Mouse (Mus musculus) mesoderm, embryonic 11.5 days (tissue): ENCODE data around the gene Ogdh.
"Not testable (repeated sequence)": the region's sequence is repeated elsewhere in the genome, so short reads cannot be mapped to it uniquely, and the experiment has no call there.

Experiments
- DNase-seq: peaks from one replicate; pipeline ENCODE4 v3.0.0-alpha.2; 2012; ENCODE audit warnings: low read depth, low spot score

Gene Ogdh

DNA sequence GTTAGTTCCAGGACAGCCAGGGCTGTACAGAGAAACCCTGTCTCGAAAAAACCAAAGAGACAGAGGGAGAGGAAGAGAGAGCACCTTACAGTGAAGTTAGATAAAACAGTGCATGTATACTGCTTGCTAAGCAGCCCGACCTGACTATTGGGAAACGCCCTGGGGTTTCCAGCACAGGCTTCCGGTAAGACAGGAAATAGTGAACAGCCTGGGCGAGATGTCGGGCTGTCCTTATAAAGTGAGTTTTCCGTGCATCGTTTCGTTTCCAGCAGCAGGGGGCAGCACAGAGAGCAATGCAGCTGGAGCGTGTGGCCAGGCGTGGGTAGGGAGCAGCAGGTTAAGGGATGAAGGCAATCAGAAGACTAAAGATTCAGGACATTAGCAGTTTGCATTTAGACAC lies 74.5 kb downstream of the Ogdh start:
- DNase-seq: peak; percentile 81

- DNase-seq: no peak
Measured at GRCm38 (mm10) chr11:6366434-6366833, 75.0 kb downstream of the Ogdh start.

DNA sequence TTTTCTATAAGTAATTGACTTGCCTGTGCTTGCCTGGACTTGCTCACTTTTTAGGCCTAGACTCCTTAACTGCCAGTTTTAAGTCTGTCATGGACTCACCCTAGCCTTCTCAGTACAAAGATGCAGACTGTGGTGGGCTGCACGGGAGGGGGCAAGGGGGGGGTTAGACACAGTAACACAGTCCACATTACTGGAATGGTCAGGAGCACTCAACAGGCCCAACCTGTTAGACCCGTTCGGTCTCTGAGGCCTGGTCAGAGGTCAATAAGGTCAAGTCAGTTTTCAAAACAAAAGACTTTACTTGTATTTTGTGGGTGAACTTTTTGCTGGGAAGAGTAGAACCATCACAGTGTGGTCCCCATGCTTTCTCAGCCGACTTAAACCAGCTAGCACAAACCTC lies 75.7 kb downstream of the Ogdh start:
- no peak for DNase-seq

DNA sequence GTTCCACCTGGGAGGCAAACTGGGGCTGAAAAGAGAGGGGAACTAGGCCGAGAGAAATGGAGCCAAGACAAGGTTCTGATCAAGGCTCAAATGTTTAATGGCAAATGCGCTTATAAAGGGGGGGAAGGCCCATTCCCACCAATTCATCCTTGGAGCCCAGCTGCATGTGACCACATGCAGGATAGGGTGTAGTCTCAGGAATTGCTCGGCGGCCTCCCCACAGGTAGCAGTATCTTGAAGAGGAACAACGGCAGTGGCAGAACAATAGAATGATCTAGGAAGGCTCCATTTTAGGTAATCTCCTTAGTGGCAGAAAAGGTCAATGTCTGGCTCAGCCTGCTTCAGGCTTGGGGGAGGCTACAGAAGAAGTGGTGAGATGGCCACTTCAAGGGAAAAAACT lies 76.6 kb downstream of the Ogdh start:
- not testable (repeated sequence) for DNase-seq

- DNase-seq: no peak
Measured at GRCm38 (mm10) chr11:6371376-6372155, 80.1 kb downstream of the Ogdh start.

DNA sequence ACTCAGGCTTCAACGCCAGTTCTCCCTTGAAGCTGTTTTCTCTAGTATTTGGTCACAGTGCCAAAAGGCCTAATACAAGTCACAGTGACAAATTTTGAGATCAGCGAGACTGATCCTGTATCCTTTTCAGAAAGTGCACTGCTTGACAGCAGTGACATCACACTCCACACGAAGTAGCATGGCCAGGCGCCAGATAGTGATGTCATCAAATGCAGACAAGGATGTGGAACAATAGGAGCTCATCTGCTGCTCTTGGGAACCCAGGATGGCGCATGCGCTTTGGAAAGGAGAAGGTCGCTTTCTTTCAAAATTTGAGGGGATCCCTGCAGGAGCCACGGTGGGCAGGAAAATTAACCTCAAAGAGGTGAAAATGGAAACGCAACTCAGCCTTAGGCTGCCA lies 81.4 kb downstream of the Ogdh start:
- DNase-seq: no peak

DNA sequence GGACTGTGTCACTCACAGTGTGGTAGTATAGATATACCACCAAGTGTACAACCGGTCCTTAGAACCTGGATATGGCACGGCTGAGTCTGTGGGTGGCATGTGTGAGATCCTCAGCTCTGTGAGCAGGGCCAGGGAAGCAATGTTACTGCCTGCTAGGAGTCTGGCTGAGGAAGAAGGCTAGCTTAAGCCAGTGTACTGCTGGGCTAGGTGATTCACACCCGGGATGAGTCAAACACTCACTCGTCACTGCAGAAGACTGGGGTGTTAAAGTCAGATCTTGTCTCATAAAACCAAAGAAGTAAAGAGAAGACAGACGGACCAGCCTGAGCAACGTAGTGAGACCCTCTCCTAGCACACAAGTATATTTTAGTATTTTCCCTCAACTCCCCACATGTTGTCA lies 89.5 kb downstream of the Ogdh start:
- no peak for DNase-seq

DNA sequence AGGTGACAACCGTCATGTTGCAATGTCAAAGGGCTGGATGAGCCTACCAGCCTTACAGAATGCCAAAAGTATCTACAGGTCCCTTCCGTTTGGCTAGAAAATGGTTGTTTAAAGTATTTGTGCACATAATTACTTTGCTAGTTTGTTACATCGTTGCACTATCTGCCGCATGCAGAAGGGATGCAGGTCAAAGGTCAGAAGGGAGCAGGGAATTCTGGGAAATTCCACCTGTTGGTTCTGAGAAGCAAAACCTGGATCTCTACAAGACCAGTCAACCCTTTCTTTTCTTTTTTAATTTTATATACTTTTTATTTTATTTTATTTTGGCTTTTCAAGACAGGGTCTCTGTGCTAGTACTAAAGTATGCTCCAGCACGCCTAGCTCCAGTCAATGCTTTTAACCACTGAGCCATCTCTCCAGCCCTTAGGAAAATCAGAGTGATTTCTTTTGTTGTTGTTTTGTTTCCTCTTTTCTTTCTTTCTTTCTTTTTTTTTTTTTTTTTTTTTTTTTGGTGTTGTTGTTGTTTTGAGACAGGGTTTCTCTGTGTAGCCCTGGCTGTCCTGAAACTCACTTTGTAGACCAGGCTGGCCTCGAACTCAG lies 96.8 kb downstream of the Ogdh start:
- no peak for DNase-seq

- peak; percentile 90 for DNase-seq
Measured at GRCm38 (mm10) chr11:6388726-6389413, 97.4 kb downstream of the Ogdh start, which contains the start of gene Zmiz2. Zmiz2 (plus strand) TSS chr11:6389074.

DNA sequence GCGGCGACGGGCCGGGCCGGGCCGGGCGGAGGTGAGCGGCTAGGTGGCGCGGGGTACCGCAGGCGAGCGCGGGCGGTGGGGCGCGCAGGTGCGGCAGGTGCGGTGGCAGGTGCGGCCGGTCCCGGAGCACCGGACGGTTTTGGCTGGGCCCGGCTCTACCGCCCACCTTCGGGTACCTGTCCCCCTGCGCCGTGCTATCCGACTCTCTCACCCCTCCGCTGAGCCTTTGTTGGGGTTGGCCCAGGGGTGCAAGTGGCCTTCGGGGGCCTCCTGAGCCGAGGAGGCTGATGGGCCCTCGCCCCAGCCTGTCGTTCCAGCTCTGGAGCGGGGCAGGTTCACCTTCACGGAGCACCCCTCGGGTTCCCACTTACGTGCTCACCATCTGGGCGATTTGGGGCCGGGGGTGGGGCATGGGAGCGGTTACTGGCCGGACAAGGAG lies 98.1 kb downstream of the Ogdh start:
- DNase-seq: no peak

- DNase-seq: no peak
Measured at GRCm38 (mm10) chr11:6390376-6391053, 99.1 kb downstream of the Ogdh start.

DNA sequence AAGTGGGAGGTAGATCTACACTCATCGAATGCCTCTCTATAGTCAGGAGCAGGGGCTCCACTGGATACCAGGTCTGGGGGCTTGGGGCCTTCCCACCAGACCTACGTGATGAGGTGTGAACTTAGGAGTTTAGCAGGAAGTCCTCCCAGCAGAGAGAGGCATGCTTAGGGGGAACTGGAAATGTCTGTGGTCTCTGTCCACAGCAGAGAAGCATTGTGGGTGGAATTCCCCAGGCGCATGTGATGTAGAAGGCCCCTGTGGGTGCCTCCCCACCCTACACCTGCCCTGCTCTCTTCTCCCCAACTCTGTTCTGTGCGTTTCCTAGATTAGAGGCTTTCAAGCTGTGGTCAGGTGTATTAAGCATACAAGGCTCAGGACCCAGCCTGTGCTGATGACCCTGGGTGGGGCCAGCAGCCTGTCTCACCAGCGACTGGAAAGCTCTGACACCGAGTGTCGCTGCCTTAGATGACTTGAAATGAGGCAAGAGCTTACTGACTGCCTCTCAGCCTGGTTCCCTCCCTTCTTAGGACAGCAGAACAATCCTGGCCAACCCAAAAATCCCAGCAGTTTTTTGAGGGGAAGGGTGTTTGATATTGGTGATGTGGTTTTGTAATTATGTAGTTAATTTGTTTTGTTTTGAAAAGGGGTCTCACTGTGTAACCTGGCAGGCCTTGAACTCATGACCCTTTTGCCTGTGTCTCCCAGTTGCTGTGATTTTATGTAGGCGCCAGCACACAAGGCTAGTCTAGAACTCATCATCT lies 100.3 kb downstream of the Ogdh start:
- DNase-seq: no peak

GRCm38 (mm10) chr11:6392857-6393256 lies 101.4 kb downstream of the Ogdh start:
- DNase-seq: no peak

DNA sequence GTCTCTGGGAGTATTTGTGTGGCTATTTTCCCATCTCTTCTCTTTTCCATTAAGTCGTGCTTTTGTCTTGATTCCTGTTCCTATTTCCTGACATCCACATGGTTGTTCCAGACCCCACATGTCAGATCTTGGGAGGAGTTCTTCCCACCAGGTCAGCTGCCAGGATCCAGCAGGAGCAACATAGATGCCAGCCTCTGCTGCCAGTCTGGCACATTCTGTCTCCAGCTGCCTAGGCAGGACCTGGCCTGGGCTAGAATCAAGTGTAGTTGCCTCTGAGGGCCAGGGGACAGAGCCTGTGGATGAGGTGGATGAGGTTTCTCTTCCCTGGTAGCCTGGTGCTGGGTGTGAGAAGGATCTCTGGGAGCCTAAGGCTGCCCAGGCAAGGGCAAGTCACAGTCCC lies 102.4 kb downstream of the Ogdh start:
- no peak for DNase-seq

DNA sequence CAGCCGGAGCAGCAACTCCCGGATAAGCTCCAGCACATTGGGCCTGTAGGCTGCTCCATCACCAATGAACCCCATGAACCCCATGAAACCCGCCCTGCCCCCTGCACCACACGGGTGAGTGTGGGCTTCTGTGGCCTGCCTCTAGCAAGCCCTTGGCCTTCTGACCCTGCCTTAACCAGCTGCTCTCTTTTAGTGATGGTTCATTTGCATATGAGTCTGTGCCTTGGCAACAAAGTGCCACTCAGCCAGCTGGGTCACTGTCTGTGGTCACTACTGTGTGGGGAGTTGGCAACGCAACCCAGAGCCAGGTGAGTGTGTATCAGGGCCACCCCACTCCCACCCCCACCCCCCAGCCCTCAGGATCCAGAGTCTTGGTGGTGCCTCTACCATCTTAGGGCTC lies 104.1 kb downstream of the Ogdh start:
- DNase-seq: no peak

- DNase-seq: no peak
Measured at GRCm38 (mm10) chr11:6398141-6398540, 106.7 kb downstream of the Ogdh start.

DNA sequence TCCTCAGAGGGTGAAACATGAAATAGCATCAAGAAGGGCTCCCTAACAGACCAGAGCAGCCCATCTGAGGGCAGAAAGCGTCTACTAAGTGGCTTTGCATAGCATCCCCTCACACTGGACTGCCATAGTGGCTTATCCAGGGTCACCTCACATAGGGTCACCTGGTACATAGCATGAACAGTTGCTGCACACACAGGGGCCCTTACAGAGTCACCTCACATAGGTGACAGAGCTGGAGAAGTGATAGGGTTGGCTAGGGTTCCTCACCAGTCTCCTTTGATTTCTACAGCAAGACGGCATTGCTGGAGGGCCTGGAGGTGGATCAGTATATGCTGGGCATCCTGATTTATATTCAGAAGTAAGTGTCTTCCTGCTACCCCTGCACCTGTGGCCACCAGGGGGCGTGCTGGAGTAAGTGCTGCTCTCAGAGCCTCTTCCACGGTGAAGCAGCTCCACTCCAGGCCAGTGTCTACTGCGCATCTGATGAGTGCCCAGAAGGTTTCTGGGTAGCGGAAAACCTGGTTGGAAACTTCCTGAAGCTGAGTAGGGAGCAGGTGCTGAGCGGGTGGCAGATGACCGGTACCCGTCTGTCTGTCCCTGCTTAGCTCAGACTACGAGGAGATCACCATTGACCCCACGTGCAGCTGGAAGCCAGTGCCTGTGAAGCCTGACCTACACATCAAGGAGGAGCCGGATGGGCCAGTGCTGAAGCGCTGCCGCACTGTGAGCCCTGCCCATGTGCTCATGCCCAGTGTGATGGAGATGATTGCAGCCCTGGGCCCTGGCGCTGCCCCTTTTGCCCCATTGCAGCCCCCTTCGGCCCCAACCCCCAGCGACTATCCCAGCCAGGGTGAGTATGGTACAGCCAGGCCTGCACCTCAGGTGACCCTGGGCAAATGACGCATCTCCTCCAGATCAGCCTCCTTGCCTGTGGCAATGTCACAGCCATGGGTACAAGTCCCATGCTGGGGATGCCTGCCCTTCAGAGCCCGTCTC lies 111.4 kb downstream of the Ogdh start:
- DNase-seq: peak; percentile 54

DNA sequence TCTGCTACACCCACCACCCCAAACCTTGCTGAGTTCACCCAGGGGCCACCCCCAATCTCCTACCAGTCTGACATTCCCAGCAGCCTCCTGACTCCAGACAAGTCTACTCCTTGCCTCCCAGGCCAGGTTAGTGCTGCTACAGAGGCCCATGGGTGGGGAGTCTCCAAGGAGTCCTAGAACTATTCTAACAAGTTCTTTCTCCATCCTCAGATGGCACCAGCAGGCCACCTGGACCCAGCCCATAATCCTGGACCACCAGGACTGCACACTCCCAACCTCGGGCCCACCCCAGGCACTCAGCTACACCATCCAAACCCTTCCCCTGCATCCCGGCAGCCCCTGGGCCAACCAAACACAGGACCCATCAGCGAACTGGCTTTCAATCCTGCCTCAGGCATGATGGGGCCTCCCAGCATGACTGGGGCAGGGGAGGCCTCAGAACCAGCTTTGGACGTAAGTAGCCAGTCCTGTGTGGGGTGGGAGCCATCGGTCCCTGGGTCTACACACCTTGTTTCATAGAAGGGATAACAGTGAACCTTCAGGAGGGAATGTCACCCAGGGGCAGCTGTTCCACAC lies 112.5 kb downstream of the Ogdh start:
- no peak for DNase-seq

DNA sequence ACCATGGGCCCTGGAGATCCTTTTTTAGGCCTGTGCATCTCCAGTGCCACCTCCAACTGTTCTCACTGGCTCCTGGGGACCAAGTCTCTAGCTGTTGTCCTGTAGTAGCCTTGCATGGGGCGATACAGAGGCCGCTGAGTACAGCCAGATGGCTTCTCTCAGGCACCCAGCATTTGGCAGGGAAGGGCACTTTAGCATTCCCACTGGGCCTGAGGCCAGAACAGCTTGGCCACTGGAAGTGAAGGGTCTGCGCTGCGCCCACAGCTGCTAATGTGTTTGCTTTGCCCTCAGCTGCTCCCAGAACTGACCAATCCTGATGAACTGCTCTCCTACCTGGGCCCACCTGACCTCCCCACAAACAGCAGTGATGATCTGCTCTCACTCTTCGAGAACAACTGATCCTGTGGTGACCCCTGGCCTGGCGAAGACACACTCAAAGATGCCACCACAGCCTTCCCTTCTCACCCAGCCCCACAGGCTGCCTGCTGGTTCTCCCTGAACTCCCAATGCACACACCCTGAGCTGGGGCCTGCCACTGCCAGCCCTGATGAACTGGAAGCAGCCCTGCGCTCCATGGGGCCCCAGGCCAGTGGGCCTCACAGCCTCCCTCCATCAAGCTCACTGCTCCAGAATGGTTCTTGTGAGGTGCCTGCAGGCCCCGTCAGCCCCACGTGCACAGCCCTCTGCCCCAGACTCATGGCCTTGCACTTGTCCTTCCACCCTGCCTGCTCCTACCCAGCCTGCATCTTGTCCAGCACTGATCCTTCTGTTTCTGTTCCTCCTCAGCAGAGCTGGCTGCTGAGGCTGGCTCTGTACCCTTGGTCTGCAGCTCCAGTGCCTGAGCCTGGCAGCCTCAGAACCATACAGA lies 113.5 kb downstream of the Ogdh start:
- DNase-seq: no peak
